Mouse (Mus musculus) CH12F3 (cell line): ENCODE results near the gene Rpl36al.

Experiments
- in situ Hi-C: fragments of 300-500 bp; cut with MboI; formaldehyde crosslinking; loops from 2 replicates; pipeline ENCODE4 v1.14.3; 2020; ENCODE audit warnings: low sequenced_read_pairs

Gene Rpl36al

GRCm38 (mm10) chr12:69183583-69184308 is at the start of gene Rpl36al, which contains the start of gene Mgat2:
TSS of gene Rpl36al (minus strand) at chr12:69184083.
TSS of gene Mgat2 (plus strand) at chr12:69184157.
- in situ Hi-C loops: no loop called here

GRCm38 (mm10) chr12:69229251-69229650 is 45.4 kb upstream of the Rpl36al start:
- in situ Hi-C loops: no loop called here

GRCm38 (mm10) chr12:69227776-69228466 is 44.0 kb upstream of the Rpl36al start, which contains the start of gene Pole2:
TSS of gene Pole2 (minus strand) at chr12:69228195.
- in situ Hi-C loops: no loop called here

GRCm38 (mm10) chr12:69220613-69221277 is 36.9 kb upstream of the Rpl36al start:
- in situ Hi-C loops: loop anchor here (25.0 kb wide), 1 partner anchor 467 kb away; the partner anchor contains the start of gene Sos2

- in situ Hi-C loops: loop anchor here (25.0 kb wide), 1 partner anchor 471 kb away; the partner anchor contains the start of gene Sos2
Measured at GRCm38 (mm10) chr12:69216587-69216986, 32.7 kb upstream of the Rpl36al start.

GRCm38 (mm10) chr12:69215000-69215785 is 31.3 kb upstream of the Rpl36al start:
- in situ Hi-C loops: loop anchor here (25.0 kb wide), 1 partner anchor 472 kb away; the partner anchor contains the start of gene Sos2

- in situ Hi-C loops: loop anchor here (25.0 kb wide), 1 partner anchor 473 kb away; the partner anchor contains the start of gene Sos2
Measured at GRCm38 (mm10) chr12:69214393-69214792, 30.5 kb upstream of the Rpl36al start.

- in situ Hi-C loops: loop anchor here (25.0 kb wide), 1 partner anchor 474 kb away; the partner anchor contains the start of gene Sos2
Measured at GRCm38 (mm10) chr12:69213186-69213777, 29.4 kb upstream of the Rpl36al start.

GRCm38 (mm10) chr12:69211057-69211456 is 27.2 kb upstream of the Rpl36al start:
- in situ Hi-C loops: loop anchor here (25.0 kb wide), 1 partner anchor 476 kb away; the partner anchor contains the start of gene Sos2

GRCm38 (mm10) chr12:69210056-69210979 is 26.4 kb upstream of the Rpl36al start:
- in situ Hi-C loops: loop anchor here (25.0 kb wide), 1 partner anchor 477 kb away; the partner anchor contains the start of gene Sos2

- in situ Hi-C loops: loop anchor here (25.0 kb wide), 1 partner anchor 479 kb away; the partner anchor contains the start of gene Sos2
Measured at GRCm38 (mm10) chr12:69208520-69208919, 24.6 kb upstream of the Rpl36al start.

GRCm38 (mm10) chr12:69207926-69208325 is 24.0 kb upstream of the Rpl36al start:
- in situ Hi-C loops: loop anchor here (25.0 kb wide), 1 partner anchor 479 kb away; the partner anchor contains the start of gene Sos2

- in situ Hi-C loops: loop anchor here (25.0 kb wide), 1 partner anchor 480 kb away; the partner anchor contains the start of gene Sos2
Measured at GRCm38 (mm10) chr12:69207396-69207795, 23.5 kb upstream of the Rpl36al start.

GRCm38 (mm10) chr12:69204052-69204833 is 20.4 kb upstream of the Rpl36al start, which contains the start of gene Gm49384:
TSS of gene Gm49384 (minus strand) at chr12:69204267.
- in situ Hi-C loops: loop anchor here (25.0 kb wide), 1 partner anchor 483 kb away; the partner anchor contains the start of gene Sos2

- in situ Hi-C loops: no loop called here
Measured at GRCm38 (mm10) chr12:69198985-69199384, 15.1 kb upstream of the Rpl36al start.

GRCm38 (mm10) chr12:69198164-69198535 is 14.3 kb upstream of the Rpl36al start, which contains the start of gene Dnaaf2:
TSS of gene Dnaaf2 (minus strand) at chr12:69198429.
- in situ Hi-C loops: no loop called here

- in situ Hi-C loops: no loop called here
Measured at GRCm38 (mm10) chr12:69197378-69198163, 13.7 kb upstream of the Rpl36al start.
